Mouse (Mus musculus): ENCODE measurements around the gene Mcrip1. TPM values are rescaled to one million over a fixed set of nuclear protein-coding genes. Genes with fewer than 3 reads are reported as not detected.

Mcrip1 gene
- polyA plus RNA-seq, 1 experiment from 2014 or later, result 218 TPM

DNA sequence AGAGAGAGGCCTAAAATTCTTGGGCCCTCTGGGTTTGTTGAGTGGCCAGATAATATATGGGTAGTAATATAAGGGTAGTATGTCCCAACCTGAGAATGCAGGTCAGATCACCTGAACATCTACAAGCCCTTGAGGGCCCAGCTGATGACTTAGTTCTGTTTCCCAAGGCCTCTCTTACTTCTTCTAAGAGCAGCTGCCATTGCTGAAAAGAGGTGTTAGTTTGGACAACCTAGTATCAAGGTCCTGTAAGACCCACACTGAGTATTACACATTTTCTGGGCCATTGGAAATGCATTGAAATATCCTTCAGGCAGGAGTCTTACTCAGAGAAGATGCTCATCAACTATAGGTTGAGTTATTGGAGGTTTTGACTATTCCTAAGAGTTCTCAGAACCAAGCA lies 26.4 kb upstream of the Mcrip1 start:
- ATAC-seq (replicated peaks; ENCODE audit: low FRiP score, low read depth) (no peak), DNase-seq (ENCODE audit: low spot score) (no peak)
- peaks cover 16% of the 10 kb centered on the region for H3K4me1 ChIP-seq (replicated peaks; ENCODE audit: insufficient read depth, low read length)
- no peak overlapping the region for H3K9ac ChIP-seq (ENCODE audit: low read depth, low read length)
- H3K27me3 ChIP-seq (ENCODE audit: insufficient read depth, low read length), result no peaks in the 10 kb centered on the region
- peaks cover 23% of the 10 kb centered on the region for H3K36me3 ChIP-seq (ENCODE audit: insufficient read depth, low read length)
- H3K9me3 ChIP-seq (replicated peaks; ENCODE audit: low read length), result no peaks in the 10 kb centered on the region
- no peak overlapping the region for H3K4me2 ChIP-seq (ENCODE audit: low read length)
- TF ChIP-seq CTCF (IDR thresholded peaks at IDR 0.05; ENCODE audit: low read depth), result no peak
- H3K27ac ChIP-seq, result peak overlapping the region; percentile 80
- H3K4me3 ChIP-seq (replicated peaks; ENCODE audit: low read depth, low read length), result no peak overlapping the region

DNA sequence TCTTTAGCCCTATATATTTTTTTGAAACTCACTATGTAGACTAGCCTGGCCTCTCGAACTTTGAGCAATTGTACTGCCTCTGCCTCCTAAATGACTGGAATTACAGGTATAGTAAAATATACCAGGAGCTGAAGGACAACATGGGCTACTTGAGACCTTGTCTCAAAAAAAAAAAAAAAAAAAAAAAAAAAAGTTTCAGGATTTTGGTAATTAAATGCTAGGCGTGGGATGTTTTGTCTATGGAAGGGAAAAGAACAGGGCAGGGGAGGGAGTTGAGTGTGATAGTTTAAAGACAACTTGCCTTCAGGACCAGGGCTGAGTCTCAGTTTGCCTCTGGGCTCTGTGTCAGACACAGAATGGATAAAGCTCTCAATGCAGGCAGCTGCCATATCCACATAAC lies 25.5 kb upstream of the Mcrip1 start:
- 0 out of 2 replicates have a peak overlapping the region, but pooled peaks have one; percentile 4 for H3K9ac ChIP-seq (ENCODE audit: low read depth, low read length)
- ATAC-seq (replicated peaks; ENCODE audit: low FRiP score, low read depth) (no peak), DNase-seq (ENCODE audit: low spot score) (no peak)
- H3K4me2 ChIP-seq (ENCODE audit: low read length), result no peak overlapping the region
- WGBS, result 67% methylated on average over 2 of the region's 2 CpGs
- H3K27ac ChIP-seq, result no peak overlapping the region
- H3K4me1 ChIP-seq (replicated peaks; ENCODE audit: insufficient read depth, low read length), result peaks cover 12% of the 10 kb centered on the region
- no peaks in the 10 kb centered on the region for H3K9me3 ChIP-seq (replicated peaks; ENCODE audit: low read length)
- peaks cover 32% of the 10 kb centered on the region for H3K36me3 ChIP-seq (ENCODE audit: insufficient read depth, low read length)
- no peaks in the 10 kb centered on the region for H3K27me3 ChIP-seq (ENCODE audit: insufficient read depth, low read length)
- TF ChIP-seq CTCF (IDR thresholded peaks at IDR 0.05; ENCODE audit: low read depth), result no peak
- no peak overlapping the region for H3K4me3 ChIP-seq (replicated peaks; ENCODE audit: low read depth, low read length)

DNA sequence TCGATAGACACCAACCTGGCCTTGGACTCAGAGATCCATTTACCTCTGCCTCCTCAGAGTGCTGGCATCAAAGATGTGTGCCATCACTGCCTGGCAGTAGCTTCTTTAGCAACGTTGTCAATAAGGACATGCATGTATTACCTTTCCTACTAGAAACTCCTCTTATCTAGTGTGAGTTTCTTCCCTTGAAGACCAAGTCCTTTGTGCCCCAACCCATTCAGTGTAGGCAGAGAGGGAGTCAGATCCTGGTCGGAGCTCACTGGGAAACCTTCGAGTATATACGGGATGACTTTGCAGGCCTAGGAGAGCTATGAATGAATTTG lies 24.7 kb upstream of the Mcrip1 start:
- H3K4me1 ChIP-seq (replicated peaks; ENCODE audit: insufficient read depth, low read length), result peaks cover 8% of the 10 kb centered on the region; the same call in 1 of the 2 replicates
- TF ChIP-seq CTCF (IDR thresholded peaks at IDR 0.05; ENCODE audit: low read depth), result no peak
- 26% methylated on average over 5 of the region's 5 CpGs for WGBS
- no peaks in the 10 kb centered on the region for H3K27me3 ChIP-seq (ENCODE audit: insufficient read depth, low read length)
- no peak overlapping the region for H3K27ac ChIP-seq
- ATAC-seq (replicated peaks; ENCODE audit: low FRiP score, low read depth) (no peak), DNase-seq (ENCODE audit: low spot score) (no peak)
- H3K4me3 ChIP-seq (replicated peaks; ENCODE audit: low read depth, low read length), result peak overlapping the region; percentile 95
- no peaks in the 10 kb centered on the region for H3K9me3 ChIP-seq (replicated peaks; ENCODE audit: low read length)
- peak overlapping the region; percentile 3; the same call in 1 of the 2 replicates for H3K9ac ChIP-seq (ENCODE audit: low read depth, low read length)
- peak overlapping the region; percentile 90 for H3K4me2 ChIP-seq (ENCODE audit: low read length)
- H3K36me3 ChIP-seq (ENCODE audit: insufficient read depth, low read length), result peaks cover 31% of the 10 kb centered on the region

DNA sequence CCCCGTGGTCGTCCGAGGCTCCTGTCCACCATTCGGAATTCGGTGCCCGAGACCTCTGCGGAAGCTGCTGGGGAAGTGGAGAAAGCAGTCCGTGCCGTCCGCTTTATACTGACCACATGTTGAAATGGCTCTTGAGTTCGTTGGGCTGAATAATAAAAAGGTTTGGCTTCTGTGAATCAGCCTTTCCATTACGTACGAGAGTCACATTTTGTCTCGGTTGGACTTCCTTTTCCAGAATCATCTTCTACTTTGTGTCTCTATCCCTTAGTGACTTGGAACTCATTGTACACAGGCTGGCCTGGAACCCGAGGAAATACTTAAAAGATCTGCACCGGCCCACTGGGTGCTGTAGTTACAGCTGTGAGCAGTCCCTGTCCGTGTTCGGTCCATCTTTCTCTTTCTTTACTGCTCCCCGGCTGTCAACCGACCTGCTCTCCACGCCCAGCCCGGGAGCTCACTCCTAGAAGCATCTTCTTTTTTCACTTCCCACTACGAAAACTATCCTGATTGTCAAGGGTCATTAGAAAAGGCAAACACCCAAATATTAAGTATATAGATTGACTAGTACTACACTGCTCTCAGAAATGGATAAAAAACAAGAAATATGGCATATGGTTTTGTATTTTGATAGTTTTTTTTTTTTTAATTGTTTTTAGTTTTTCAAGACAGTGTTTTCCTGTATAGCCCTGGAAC lies 24.2 kb upstream of the Mcrip1 start:
- peak overlapping the region; percentile 90 for H3K4me2 ChIP-seq (ENCODE audit: low read length)
- DNase-seq (ENCODE audit: low spot score) (peak; percentile 53), ATAC-seq (replicated peaks; ENCODE audit: low FRiP score, low read depth) (peak; percentile 0; the same call in 1 of the 2 replicates)
- no peak for TF ChIP-seq CTCF (IDR thresholded peaks at IDR 0.05; ENCODE audit: low read depth)
- H3K36me3 ChIP-seq (ENCODE audit: insufficient read depth, low read length), result peaks cover 26% of the 10 kb centered on the region
- 0% methylated on average over 23 of the region's 23 CpGs for WGBS
- H3K9ac ChIP-seq (ENCODE audit: low read depth, low read length), result peak overlapping the region; percentile 84
- H3K4me1 ChIP-seq (replicated peaks; ENCODE audit: insufficient read depth, low read length), result peaks cover 7% of the 10 kb centered on the region; the same call in 1 of the 2 replicates
- no peaks in the 10 kb centered on the region for H3K9me3 ChIP-seq (replicated peaks; ENCODE audit: low read length)
- H3K27me3 ChIP-seq (ENCODE audit: insufficient read depth, low read length), result no peaks in the 10 kb centered on the region
- peak overlapping the region; percentile 95 for H3K4me3 ChIP-seq (replicated peaks; ENCODE audit: low read depth, low read length)
- H3K27ac ChIP-seq, result peak overlapping the region; percentile 96

DNA sequence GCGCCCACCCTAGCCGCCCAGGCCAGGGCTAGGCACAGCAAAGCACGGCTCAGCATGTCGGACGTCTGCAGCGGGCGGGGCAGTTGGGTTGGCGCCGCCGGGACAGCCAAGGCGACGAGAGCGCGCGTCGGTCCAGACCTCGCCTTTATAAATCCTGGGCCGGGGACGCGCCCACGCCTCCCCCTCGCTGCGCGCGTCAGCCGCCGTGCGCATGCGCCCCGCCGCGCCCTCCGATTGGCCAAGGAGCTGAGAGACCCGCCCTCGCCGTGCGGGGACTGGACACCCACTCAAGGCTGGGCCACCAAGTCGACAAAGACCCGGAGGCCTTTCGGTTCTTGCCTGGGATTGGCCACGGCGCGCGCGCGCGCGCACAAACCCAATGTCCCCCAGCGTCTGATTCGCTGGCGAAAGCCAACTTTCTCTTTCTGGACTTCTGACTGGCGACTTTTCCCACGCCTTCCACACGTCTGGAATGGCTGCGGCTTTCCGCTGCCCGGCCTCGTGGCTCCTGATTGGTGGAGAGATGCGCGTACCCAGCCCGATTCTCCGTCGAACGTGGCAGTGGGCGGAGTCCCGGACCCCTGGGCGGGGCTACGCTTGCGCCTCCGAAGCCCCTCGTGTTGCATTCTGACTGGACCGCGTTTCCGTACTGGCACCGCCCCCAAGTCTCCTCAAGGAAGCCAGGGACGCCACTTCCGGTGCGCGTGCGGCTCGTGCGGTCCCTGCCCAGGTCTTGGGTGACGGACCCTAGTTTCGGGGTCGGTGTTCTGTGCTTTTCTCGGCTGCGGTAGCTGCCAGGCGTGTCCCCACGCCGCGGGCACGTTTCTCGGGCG lies 23.4 kb upstream of the Mcrip1 start, which contains the start of gene P4hb:
P4hb (minus strand) TSS at position 502 of the 833 bp plus-strand sequence.
- WGBS, result under 1% methylated on average over 87 of the region's 94 CpGs
- Histone ChIP-seq H3K27ac (peak within 1 kb of the TSS; percentile 96), H3K36me3 (ENCODE audit: insufficient read depth, low read length) (peaks cover 26% of the 10 kb centered on the region), H3K9ac (ENCODE audit: low read depth, low read length) (peak within 1 kb of the TSS; percentile 93), H3K4me1 (replicated peaks; ENCODE audit: insufficient read depth, low read length) (peaks cover 7% of the 10 kb centered on the region; the same call in 1 of the 2 replicates), H3K4me2 (ENCODE audit: low read length) (peak within 1 kb of the TSS; percentile 90), H3K9me3 (replicated peaks; ENCODE audit: low read length) (no peaks in the 10 kb centered on the region), H3K4me3 (replicated peaks; ENCODE audit: low read depth, low read length) (peak within 1 kb of the TSS; percentile 95), H3K27me3 (ENCODE audit: insufficient read depth, low read length) (no peaks in the 10 kb centered on the region)
- TF ChIP-seq CTCF (IDR thresholded peaks at IDR 0.05; ENCODE audit: low read depth), result no peak
- ATAC-seq (replicated peaks; ENCODE audit: low FRiP score, low read depth) (peak; percentile 95), DNase-seq (ENCODE audit: low spot score) (peak; percentile 100)

DNA sequence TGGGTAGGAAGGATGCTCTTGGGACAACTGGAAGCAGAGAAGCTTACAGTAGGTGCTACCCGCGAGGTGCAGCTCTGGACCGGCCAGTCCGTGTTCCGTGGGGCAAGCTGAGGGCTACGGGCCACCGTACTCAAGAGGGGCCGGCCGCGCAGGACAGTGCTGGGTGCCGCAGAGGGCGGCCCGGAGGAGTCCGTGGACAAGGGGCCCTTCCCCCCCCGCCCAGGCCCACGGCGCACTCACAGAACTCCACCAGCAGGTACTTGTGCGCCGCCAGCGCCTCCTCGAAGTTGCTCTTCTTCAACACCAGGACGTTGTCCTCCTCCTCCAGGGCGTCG lies 22.9 kb upstream of the Mcrip1 start:
- peak overlapping the region; percentile 87 for H3K27ac ChIP-seq
- H3K27me3 ChIP-seq (ENCODE audit: insufficient read depth, low read length), result no peaks in the 10 kb centered on the region
- H3K4me1 ChIP-seq (replicated peaks; ENCODE audit: insufficient read depth, low read length), result peaks cover 7% of the 10 kb centered on the region; the same call in 1 of the 2 replicates
- TF ChIP-seq CTCF (IDR thresholded peaks at IDR 0.05; ENCODE audit: low read depth), result peak; percentile 9; the same call in 1 of the 2 replicates
- peak overlapping the region; percentile 62 for H3K4me2 ChIP-seq (ENCODE audit: low read length)
- under 1% methylated on average over 22 of the region's 24 CpGs for WGBS
- H3K9me3 ChIP-seq (replicated peaks; ENCODE audit: low read length), result no peaks in the 10 kb centered on the region
- DNase-seq (ENCODE audit: low spot score) (no peak), ATAC-seq (replicated peaks; ENCODE audit: low FRiP score, low read depth) (peak; percentile 26; the same call in 1 of the 2 replicates)
- H3K9ac ChIP-seq (ENCODE audit: low read depth, low read length), result peak overlapping the region; percentile 93
- peaks cover 29% of the 10 kb centered on the region for H3K36me3 ChIP-seq (ENCODE audit: insufficient read depth, low read length)
- H3K4me3 ChIP-seq (replicated peaks; ENCODE audit: low read depth, low read length), result peak overlapping the region; percentile 95
